Mouse (Mus musculus) embryo, embryonic 10.5 days (tissue): ENCODE data around the gene Kcnk6.
"Not testable (repeated sequence)": the region's sequence is repeated elsewhere in the genome, so short reads cannot be mapped to it uniquely, and the experiment has no call there.

Source experiments
- DNase-seq: peaks from one replicate; pipeline ENCODE4 v3.0.0-alpha.2; 2015; ENCODE audit warnings: low spot score

Kcnk6 gene

DNA sequence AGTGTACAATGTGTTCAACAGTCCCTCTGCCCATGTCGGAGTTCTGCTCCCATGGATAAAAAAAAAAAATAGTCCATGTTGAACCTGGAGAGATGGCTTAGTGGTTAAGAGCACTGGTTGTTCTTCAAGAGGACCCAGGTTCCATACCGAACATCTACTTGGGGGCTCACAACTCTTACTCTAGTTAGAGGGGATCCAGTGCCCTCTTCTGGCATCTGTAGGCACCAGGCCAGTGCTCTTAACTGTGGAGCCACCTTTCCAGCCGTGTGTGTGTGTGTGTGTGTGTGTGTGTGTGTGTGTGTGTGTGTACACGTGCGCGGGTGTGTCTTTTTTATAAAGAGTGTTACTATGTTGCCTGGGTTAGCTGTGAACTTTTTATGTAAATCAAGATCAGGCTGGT, 29.7 kb downstream of the Kcnk6 start:
- DNase-seq, result no peak

DNA sequence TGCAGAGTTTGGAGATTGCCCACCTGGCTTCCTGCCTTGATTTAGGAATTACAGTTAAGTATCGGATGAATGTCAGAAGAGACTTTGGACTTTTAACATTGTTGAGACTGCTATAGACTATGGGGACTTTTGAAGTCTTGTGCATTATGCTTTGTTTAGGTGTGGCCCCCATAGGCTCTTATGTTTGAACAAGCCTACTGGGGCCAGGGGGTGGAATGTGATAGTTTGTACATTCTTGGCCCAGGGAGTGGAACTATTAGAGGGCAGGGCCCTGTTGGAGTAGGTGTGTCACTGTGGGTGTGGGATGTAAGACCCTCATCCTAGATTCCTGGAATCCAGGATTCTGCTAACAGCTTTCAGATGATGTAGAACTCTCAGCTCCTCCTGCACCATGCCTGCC, 38.1 kb downstream of the Kcnk6 start:
- not testable (repeated sequence) for DNase-seq

DNA sequence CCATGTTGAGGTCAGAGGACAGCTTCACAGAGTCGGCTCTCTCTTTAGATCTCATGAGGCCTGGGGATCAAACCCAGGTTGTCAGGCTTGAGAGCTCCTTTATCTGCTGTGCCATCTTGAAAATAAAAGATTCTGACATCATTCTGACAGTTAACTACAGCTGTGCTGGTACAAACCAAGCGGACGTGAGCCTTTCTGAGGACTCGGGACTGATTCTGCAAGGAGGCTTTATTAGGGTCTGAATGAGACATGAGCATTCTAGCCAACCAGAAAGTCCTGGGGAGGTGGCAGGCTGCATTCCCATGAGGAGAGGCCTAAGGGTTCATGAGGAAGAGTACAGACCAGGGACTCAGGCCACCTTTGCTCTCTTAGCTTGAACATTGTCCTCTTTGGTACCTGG, 51.0 kb downstream of the Kcnk6 start:
- not testable (repeated sequence) for DNase-seq

DNA sequence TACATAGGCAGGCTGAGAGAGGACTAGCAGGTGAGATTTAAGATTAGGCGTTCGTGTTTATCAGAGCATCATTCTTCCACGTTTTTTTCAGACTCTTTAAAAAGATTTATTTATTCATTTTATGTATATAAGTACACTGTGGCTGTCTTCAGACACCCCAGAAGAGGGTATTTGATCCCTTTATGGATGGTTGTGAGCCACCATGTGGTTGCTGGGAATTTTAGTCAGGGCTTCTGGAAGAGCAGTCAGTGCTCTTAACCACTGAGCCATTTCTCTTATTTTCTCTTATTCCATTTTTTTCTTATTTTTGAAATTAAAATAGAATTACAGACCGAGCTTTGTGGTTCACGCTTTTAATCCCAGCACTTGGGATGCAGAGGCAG, 51.5 kb downstream of the Kcnk6 start:
- DNase-seq, result no peak

DNA sequence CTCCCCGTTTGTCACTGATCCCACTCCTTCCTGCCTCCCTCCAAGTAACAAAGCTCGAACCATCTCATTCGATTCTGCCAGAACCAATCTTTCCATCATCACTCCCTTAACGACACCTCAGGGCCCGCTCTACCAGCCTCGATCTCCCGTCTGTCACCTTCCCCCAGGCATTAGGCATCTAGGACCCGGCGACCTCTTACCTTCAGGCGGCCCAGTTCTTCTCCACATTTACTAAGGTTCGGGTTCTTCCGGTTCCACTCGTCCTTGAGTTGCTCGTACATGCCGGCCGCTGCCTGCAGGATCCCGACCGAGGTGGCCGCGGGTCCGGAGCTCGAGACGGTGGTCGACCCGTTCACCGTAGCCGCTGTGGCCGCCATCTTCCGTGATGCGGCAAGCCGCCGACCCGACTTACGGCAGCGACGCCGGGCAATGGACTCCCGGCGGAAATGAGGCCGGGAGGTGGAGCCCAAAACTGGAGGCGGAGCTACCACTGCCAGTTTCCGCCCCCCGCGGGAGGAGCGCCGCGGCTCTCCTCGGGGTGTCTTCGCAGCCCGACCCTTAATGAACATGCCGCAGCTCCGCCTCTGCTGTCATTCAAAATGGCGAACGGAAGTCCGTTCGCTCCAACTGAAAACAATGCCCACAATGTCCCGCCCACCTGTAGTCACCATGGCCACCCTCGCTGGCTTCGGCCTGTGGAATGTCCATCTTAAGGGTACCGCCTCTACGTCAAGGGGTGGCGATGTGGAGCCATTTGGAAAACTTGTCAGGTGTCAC, 52.0 kb downstream of the Kcnk6 start, which contains the start of gene Psmd8:
Gene Psmd8 (minus strand): TSS at position 625 of the 777 bp plus-strand sequence.
- DNase-seq, result peak; percentile 99

DNA sequence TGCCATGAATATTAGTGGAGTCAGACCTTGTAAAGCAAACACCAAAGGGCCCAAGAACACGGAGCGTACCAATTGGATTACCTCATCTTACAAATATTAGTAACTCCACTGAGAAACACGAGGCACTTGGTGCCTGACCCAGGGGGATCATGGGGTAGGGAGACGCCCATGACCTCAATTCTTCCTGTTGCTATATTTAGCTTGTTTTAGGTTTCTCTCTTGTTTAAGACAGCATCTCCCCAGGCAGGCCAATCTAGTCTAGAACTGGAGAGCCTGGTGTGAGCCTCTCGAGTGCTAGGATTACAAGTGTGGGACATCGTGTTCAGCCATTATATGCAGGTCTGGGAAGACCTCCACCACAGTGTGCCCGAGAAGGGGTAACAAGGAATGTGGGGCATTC, 53.0 kb downstream of the Kcnk6 start:
- no peak for DNase-seq

DNA sequence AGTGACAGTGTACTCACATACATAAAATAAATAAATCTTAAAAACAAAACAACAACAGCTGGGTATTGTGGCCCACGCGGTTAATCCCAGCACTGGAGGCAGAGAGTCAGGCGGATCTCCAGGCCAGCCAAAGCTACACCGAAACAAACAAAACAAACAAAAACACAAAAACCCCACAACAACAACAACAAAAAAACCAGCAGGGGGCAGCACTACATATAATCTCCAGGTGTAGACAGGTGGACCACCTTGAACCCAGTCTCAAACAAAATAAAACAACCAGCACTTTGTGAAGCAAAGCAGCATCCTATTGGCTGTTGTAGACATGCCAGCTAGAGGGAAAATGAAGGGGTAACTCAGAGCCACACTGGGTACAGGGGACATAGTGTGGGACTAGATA, 54.2 kb downstream of the Kcnk6 start:
- DNase-seq, result no peak

DNA sequence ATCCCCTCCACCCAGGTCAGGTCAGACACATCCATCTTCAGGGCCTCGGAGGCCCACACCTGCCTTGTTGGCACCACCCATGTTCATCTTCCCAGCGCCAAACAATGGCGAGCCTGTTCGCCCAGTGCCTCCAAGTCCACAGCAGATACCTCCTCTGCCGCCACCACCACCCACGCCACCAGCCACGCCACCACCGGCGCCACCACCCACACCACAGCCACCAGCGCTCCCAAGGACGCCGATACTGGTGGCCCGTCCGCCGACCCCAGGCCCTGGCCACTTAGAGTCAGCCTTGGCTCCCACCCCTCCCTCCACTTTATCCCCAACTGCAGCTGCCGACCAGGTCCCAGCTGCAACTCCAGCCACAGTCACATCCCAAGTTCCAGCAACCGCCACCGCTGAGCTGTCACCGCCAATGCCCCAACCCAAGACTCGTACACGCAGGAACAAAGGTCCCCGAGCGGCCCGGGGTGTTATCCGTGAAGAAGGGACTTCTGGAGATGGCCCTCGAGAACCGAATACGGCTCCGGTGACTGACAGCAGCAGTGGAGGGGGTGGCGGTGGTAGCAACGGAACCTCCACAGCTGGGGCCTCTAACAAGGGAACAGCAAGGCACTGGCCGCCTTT, 59.8 kb downstream of the Kcnk6 start:
- no peak for DNase-seq
